Mouse (Mus musculus): ENCODE measurements at regions not wholly inside any gene's neighbourhood (a gene's known extent, or its start where the extent isn't known, plus 50 kb on each side); places are given as distances from the start of the nearest gene placed in this dataset.

DNA sequence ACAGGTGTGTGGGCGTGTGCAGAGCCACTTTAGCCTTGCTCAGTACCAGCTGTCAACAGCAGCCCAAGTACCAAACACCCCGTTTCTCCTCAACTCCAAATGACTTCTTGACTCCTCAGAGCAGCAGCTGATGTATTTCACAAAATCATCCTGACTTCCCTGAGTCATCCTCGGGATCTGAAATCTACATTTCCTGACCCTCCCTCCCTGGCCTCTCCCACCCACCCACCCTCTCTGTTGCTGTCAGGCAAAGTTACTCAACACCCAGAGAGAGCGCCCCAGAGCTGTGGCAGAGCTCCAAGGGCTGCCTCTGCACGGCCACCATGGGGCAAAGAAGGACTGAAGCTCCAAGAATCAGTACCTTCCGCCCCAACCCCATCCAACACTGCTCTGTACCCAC, 83.5 kb upstream of the Cyp1b1 start:
- no peak for DNase-seq (ENCODE audit: low spot score)

DNA sequence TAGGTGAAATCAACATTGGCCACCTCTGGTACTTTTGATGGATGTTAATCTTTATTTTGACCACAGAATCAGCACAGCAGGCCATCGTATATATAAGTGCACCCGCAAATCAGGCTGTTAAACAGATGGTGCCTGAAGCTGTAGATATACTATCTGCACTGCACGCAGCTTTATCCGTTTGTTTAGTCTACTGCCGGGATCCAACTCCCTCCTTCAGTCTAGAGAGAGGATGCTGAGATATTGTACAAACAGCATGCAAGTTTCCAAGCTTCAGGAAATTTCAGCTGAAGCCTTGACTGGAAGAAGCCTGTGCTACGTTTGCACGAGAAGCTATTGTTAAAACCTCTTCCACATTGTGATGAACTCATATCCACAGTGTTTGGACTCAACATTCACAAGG, 75.3 kb upstream of the Cyp1b1 start:
- DNase-seq (ENCODE audit: low spot score) = peak; percentile 44

GRCm38 (mm10) chr17:79787201-79787600, 72.3 kb upstream of the Cyp1b1 start:
- no peak for DNase-seq (ENCODE audit: low spot score)

DNA sequence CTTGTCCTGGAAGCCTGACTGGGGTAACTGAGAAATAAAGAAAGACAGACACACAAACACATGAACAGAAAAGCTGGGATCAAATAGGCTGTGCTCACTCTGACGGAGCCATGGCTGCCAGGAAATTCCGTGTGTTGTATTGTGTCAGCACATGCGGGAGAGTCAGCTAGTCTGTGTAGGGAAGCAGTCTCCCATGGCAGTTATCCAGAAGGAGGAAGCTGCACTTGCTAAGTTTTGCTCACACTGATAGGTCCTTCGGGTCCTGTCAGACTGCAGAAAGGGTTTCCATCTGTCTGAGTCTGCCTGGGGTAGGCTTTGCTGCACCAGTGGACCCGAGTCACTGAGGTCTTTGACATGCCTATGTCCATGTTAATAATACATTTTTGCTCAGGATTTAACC, 71.8 kb upstream of the Cyp1b1 start:
- DNase-seq (ENCODE audit: low spot score) = peak; percentile 15

DNA sequence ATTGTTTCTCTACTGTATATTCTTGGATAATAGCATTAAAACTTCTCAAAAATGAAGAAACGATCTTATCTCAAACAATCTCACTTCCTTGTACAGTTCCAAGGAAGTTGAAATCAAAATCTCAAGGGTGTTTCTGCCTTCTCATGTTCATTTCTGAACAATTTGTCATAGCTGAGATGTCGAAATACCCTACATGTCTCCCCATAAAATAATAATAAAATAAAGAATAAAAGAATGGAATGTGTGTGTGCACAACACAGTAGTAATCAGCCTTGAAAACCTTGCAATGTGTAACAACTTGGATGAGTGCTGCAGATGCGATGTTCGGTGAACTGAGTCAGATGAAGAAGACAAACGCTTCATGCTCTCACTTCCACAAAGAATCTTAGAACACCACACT, 71.4 kb upstream of the Cyp1b1 start:
- no peak for DNase-seq (ENCODE audit: low spot score)

DNA sequence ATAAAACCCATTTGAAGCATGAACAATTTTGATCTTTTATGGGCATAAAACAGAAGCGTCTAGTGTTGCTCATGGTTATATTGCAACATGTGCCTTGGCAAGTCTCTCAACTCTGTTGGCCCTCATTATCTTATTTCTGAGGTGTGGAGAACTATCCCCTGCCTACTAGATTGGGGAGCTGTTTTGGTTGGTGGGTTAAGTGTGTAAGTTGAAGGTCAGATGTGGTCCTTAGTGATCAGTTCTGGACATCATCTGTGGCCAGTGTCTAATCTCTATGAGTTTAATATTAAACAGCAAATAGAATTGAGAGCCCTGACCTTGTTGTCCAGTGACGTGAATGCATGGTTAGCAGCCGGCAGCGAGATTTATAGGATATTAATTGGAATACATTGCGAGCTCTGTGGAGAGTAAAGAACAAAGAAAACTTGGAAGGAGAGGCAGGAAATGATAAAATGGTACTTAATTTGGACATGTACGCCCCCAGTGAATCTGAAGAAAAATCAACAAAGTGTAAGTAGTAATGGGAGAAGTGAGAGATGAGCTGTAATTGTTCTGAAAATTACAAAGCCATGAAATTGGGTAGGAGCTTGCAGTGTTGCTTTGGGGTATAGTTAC, 69.5 kb upstream of the Cyp1b1 start:
- DNase-seq (ENCODE audit: low spot score) = no peak

- peak; percentile 72 for DNase-seq (ENCODE audit: low spot score)
These were observed 67.1 kb upstream of the Cyp1b1 start for GRCm38 (mm10) chr17:79781733-79782663.

DNA sequence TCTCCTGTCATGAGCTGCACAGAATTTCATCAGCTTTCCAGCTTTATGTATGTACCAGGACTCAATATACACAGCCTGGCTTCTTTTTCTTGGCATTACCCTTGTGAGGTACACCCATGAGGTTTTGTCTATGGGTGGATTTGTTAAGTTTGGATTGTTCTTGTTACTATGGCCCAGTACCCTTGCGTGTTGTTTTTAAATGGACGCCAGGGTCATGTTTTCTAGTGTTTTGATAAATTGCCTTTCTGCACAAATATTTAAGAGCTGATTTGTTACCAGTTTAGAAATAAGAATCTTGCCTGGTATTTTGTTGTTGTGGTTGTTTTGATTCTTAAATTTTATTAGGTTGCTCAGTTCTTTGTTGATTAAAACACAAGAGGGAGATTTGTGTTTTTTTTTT, 66.4 kb upstream of the Cyp1b1 start:
- DNase-seq (ENCODE audit: low spot score) = no peak

DNA sequence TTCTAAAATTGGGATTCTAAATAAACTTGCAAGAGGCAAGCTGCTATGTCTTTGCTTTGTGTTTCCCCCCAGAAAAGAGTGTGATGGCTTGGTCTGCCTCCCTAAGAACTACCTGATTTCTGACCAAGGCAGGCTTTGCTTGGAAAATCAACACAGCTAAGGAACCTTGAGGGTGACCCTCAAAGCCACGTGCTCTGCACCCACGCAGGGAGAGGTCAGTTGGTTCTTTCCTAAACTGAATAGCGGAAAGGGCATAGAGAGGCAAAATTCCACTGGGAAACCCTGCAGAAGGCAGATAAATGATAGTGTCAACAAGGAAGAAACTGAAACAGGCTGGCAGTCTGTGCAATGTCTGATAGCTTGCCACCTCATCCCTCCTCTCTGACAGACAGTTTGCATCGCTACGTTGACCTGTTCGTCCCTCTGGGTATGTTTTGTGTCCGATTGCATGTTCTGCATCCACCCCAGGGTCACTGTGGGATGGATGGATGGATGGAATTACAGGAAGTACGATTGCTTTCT, 63.1 kb upstream of the Cyp1b1 start:
- DNase-seq (ENCODE audit: low spot score) = peak; percentile 62

GRCm38 (mm10) chr17:79776177-79776576, 61.3 kb upstream of the Cyp1b1 start:
- no peak for DNase-seq (ENCODE audit: low spot score)

- DNase-seq (ENCODE audit: low spot score) = no peak
These were observed 60.4 kb upstream of the Cyp1b1 start for GRCm38 (mm10) chr17:79775216-79775615.

DNA sequence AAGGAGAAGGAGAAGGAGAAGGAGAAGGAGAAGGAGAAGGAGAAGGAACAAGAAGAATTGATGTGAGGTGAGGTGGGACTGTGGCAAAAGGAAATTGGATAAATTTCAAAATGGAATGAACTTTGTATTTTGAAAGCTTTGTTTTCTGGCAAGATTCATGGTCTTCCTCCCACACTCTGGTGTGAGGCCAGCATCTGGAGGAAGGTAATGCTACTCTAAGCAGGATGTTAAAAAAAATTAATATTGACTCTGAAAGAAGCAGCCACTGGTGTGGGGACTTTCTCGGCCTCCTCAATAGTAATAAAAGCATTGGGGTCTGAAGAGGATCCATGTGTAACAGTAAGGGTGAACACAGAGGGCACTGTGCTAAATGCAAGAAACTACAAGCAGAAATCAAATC, 59.4 kb upstream of the Cyp1b1 start:
- DNase-seq (ENCODE audit: low spot score) = no peak

DNA sequence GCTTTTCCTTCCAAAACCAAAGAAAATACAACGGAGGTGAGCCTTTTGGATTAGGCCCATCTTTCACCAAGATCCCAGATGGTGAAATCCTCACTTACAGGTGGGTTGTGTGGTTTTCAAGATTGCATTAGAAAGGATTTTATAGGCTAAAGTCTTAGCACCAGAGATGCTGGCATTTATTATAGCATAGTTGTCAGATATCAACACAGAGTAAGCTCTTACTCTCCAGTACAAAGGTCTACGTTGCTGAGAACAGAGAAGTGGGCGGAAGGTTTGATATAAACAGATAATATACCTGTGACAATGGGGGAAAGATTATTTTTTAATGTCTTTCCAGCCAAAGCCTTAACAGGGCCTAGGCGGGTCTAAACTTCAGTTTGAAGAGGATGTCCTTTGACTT, 57.4 kb upstream of the Cyp1b1 start:
- DNase-seq (ENCODE audit: low spot score) = no peak

- peak; percentile 64 for DNase-seq (ENCODE audit: low spot score)
These were observed 56.9 kb upstream of the Cyp1b1 start for GRCm38 (mm10) chr17:79771727-79772126.

GRCm38 (mm10) chr17:79770911-79771310, 56.0 kb upstream of the Cyp1b1 start:
- DNase-seq (ENCODE audit: low spot score) = no peak

- no peak for DNase-seq (ENCODE audit: low spot score)
These were observed 55.0 kb upstream of the Cyp1b1 start for GRCm38 (mm10) chr17:79769824-79770223.

- no peak for DNase-seq (ENCODE audit: low spot score)
These were observed 53.2 kb upstream of the Cyp1b1 start for GRCm38 (mm10) chr17:79768080-79768479.

DNA sequence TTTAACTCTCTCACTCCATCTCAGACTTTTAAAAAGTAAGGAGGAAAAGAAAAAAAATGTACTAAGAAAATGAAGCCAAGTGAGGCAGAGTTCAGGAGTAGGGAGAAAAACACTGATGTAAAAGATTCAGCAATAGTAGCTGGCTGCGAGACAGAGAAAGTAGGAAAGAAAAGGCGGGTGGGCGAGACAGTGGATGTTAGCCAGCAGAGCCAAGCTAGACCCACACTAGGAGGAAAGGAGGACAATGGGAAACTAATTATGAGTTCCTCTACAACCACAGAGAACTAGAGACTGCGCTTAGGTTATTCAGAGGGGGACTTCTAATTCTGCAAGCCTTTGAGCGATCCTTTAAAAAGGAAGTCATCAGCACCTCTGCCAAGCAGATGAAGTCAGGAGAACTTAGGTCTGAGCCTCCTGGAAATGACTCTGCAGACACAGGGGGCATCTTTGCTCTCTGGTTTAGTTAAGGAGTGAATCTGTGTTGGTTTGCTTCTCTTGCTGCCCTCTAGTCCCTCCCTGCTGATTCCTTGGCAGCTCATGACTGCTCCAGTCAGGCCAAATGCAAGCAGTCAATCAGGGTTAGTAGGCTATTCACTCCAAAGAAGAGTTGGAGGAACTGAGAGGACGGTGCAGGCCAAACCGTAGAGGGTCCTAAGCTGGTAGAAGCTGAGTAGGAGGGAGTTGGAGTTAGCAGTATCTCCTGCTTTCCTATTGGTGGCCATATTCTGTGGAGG, 50.4 kb upstream of the Cyp1b1 start:
- DNase-seq (ENCODE audit: low spot score) = no peak

Measured in ovary, adult 18-20 months (tissue).